Mouse (Mus musculus): ENCODE results near the gene Gm5926.
"Not testable (repeated sequence)": the region's sequence is repeated elsewhere in the genome, so short reads cannot be mapped to it uniquely, and the experiment has no call there.

Gm5926 gene

GRCm38 (mm10) chrX:32650416-32650815 lies at the start of gene Gm5926:
TSS of gene Gm5926 (plus strand) at chrX:32650716.
- DNase-seq (ENCODE audit: low spot score), result not testable (repeated sequence)

GRCm38 (mm10) chrX:32601008-32601407 lies 49.5 kb upstream of the Gm5926 start:
- DNase-seq (ENCODE audit: low spot score), result peak; percentile 2

- peak; percentile 3 for DNase-seq (ENCODE audit: low spot score)
Observed at GRCm38 (mm10) chrX:32601425-32601824, 49.1 kb upstream of the Gm5926 start.
